Mouse (Mus musculus) ES-Bruce4 (cell line): ENCODE data around the gene Camkmt. TPM values are rescaled to one million over a fixed set of nuclear protein-coding genes. Genes with fewer than 3 reads are reported as not detected.

Source experiments
- H3K27ac ChIP-seq: 2 replicates; pipeline ENCODE4 v1.5.1; 2012; ENCODE audit warnings: low read length, inconsistent platforms; ENCODE audit not compliant: insufficient read depth
- H3K27me3 ChIP-seq: 2 replicates; pipeline ENCODE4 v1.6.1; 2012; ENCODE audit warnings: mild to moderate bottlenecking, low read length, inconsistent platforms; ENCODE audit not compliant: control insufficient read depth, poor library complexity, insufficient read depth, severe bottlenecking
- H3K36me3 ChIP-seq: 2 replicates; pipeline ENCODE4 v1.6.1; 2012; ENCODE audit warnings: inconsistent platforms, mild to moderate bottlenecking, low read length, moderate library complexity; ENCODE audit not compliant: control insufficient read depth, poor library complexity, insufficient read depth, severe bottlenecking
- H3K4me1 ChIP-seq: one replicate; pipeline ENCODE4 v1.8.1; 2011; ENCODE audit warnings: low read length; ENCODE audit not compliant: control insufficient read depth, insufficient read depth
- H3K4me3 ChIP-seq: 2 replicates; pipeline ENCODE4 v1.5.1; 2011; ENCODE audit warnings: low read depth, mild to moderate bottlenecking, low read length
- H3K9ac ChIP-seq: 2 replicates; pipeline ENCODE4 v1.6.1; 2012; ENCODE audit warnings: low read depth, mild to moderate bottlenecking, inconsistent platforms; ENCODE audit not compliant: poor library complexity, severe bottlenecking
- H3K9me3 ChIP-seq: replicated peaks from 2 replicates; pipeline ENCODE4 v1.6.1; 2012; ENCODE audit warnings: mild to moderate bottlenecking, low read length, inconsistent platforms; ENCODE audit not compliant: control insufficient read depth, poor library complexity, insufficient read depth, severe bottlenecking
- CTCF ChIP-seq: IDR thresholded peaks from one replicate; pipeline ENCODE4 v1.8.1; 2011; ENCODE audit warnings: low read depth, low read length
- EP300 ChIP-seq: IDR thresholded peaks from 2 replicates; pipeline ENCODE4 v1.6.1; 2011; ENCODE audit warnings: low read depth, low read length; ENCODE audit not compliant: insufficient read depth
- POLR2A ChIP-seq: IDR thresholded peaks from one replicate; pipeline ENCODE4 v1.8.1; 2011; ENCODE audit warnings: low read length; ENCODE audit not compliant: insufficient read depth
- polyA plus RNA-seq: library from polyadenylated mRNA; stranded (reverse); fragments of >200 nt; gene quantifications from 2 replicates; pipeline ENCODE4 v1.2.4, GENCODE M21; 2011; ENCODE audit warnings: low read depth; ENCODE audit not compliant: missing spikeins, insufficient read depth, insufficient read length

Camkmt gene
- polyA plus RNA-seq, 1 experiment = 3.7 TPM

- Histone ChIP-seq H3K4me3 (no peak overlapping the region), H3K9ac (no peak overlapping the region), H3K27me3 (no peaks in the 10 kb centered on the region; the same call in 1 of the 2 replicates), H3K9me3 (no peaks in the 10 kb centered on the region), H3K4me1 (no peaks in the 10 kb centered on the region), H3K36me3 (no peaks in the 10 kb centered on the region), H3K27ac (no peak overlapping the region)
- TF ChIP-seq EP300 (no peak), POLR2A (no peak), CTCF (no peak)
These were observed 238.5 kb downstream of the Camkmt start for GRCm38 (mm10) chr17:85328901-85329300.

- no peak overlapping the region for H3K9ac ChIP-seq
- no peaks in the 10 kb centered on the region for H3K4me1 ChIP-seq
These were observed 245.1 kb downstream of the Camkmt start for GRCm38 (mm10) chr17:85335464-85335863.

GRCm38 (mm10) chr17:85337666-85338065 lies 247.3 kb downstream of the Camkmt start:
- H3K4me3 ChIP-seq = no peak overlapping the region
- TF ChIP-seq CTCF = no peak
- no peak for TF ChIP-seq EP300
- no peak for TF ChIP-seq POLR2A

More at GRCm38 (mm10) chr17:85335464-85335863, 245.1 kb downstream of the Camkmt start:
- Histone ChIP-seq H3K36me3 (no peaks in the 10 kb centered on the region), H3K27me3 (no peaks in the 10 kb centered on the region; the same call in 1 of the 2 replicates), H3K4me3 (no peak overlapping the region), H3K9me3 (no peaks in the 10 kb centered on the region), H3K27ac (no peak overlapping the region)
- TF ChIP-seq POLR2A (no peak), EP300 (no peak), CTCF (no peak)

GRCm38 (mm10) chr17:85341134-85341700 lies 250.9 kb downstream of the Camkmt start:
- H3K36me3 ChIP-seq = no peaks in the 10 kb centered on the region
- H3K9me3 ChIP-seq = no peaks in the 10 kb centered on the region
- H3K27ac ChIP-seq = no peak overlapping the region
- H3K4me1 ChIP-seq = no peaks in the 10 kb centered on the region
- H3K9ac ChIP-seq = no peak overlapping the region
- no peaks in the 10 kb centered on the region for H3K27me3 ChIP-seq
- TF ChIP-seq EP300 = no peak
- no peak for TF ChIP-seq POLR2A
- TF ChIP-seq CTCF = no peak
- H3K4me3 ChIP-seq = no peak overlapping the region

More at GRCm38 (mm10) chr17:85337666-85338065, 247.3 kb downstream of the Camkmt start:
- no peaks in the 10 kb centered on the region for H3K4me1 ChIP-seq
- no peaks in the 10 kb centered on the region for H3K27me3 ChIP-seq
- H3K36me3 ChIP-seq = no peaks in the 10 kb centered on the region
- H3K9ac ChIP-seq = no peak overlapping the region
- no peak overlapping the region for H3K27ac ChIP-seq
- H3K9me3 ChIP-seq = no peaks in the 10 kb centered on the region

GRCm38 (mm10) chr17:85342471-85342870 lies 252.1 kb downstream of the Camkmt start:
- H3K4me3 ChIP-seq = no peak overlapping the region
- H3K36me3 ChIP-seq = no peaks in the 10 kb centered on the region
- TF ChIP-seq CTCF (no peak), POLR2A (no peak), EP300 (no peak)
- H3K4me1 ChIP-seq = no peaks in the 10 kb centered on the region
- H3K9ac ChIP-seq = no peak overlapping the region
- H3K27me3 ChIP-seq = no peaks in the 10 kb centered on the region
- H3K27ac ChIP-seq = no peak overlapping the region
- no peaks in the 10 kb centered on the region for H3K9me3 ChIP-seq

- no peak overlapping the region for H3K4me3 ChIP-seq
- H3K36me3 ChIP-seq = no peaks in the 10 kb centered on the region
- no peak overlapping the region for H3K9ac ChIP-seq
- H3K4me1 ChIP-seq = no peaks in the 10 kb centered on the region
- no peak overlapping the region for H3K27ac ChIP-seq
- no peak for TF ChIP-seq EP300
- TF ChIP-seq CTCF = no peak
- TF ChIP-seq POLR2A = no peak
- H3K27me3 ChIP-seq = no peaks in the 10 kb centered on the region
- H3K9me3 ChIP-seq = no peaks in the 10 kb centered on the region
These were observed 253.1 kb downstream of the Camkmt start for GRCm38 (mm10) chr17:85343435-85343834.
